Mouse (Mus musculus): ENCODE measurements at regions not wholly inside any gene's neighbourhood (a gene's known extent, or its start where the extent isn't known, plus 50 kb on each side); places are given as distances from the start of the nearest gene placed in this dataset.
A peak's percentile ranks its signal among the peaks of the same experiment; 100 is the strongest.

- Histone ChIP-seq H3K4me1 (ENCODE audit: control insufficient read depth in 2 of 2, insufficient read depth in 2 of 2, low read length in 2 of 2) (peaks cover 3 to 8% of the 10 kb centered on the region in 2 experiments; a peak in 3 of 4 replicates), H3K9me3 (ENCODE audit: control insufficient read depth, low read length) (no peaks in the 10 kb centered on the region), H3K9ac (ENCODE audit: low read length) (no peak overlapping the region), H3K36me3 (ENCODE audit: control insufficient read depth, insufficient read depth, low read length) (no peaks in the 10 kb centered on the region), H3K27me3 (ENCODE audit: control insufficient read depth, insufficient read depth, low read length) (no peaks in the 10 kb centered on the region), H3K27ac (replicated peaks in 1 of 2; ENCODE audit: control insufficient read depth in 1 of 2, insufficient read depth in 1 of 2, low read depth in 2 of 2, low read length in 2 of 2) (no peak overlapping the region), H3K4me2 (ENCODE audit: low read length) (no peak overlapping the region), H3K4me3 (ENCODE audit: control insufficient read depth in 1 of 2, insufficient read depth in 1 of 2, low read depth in 1 of 2, low read length in 2 of 2) (no peak overlapping the region)
- no peak for ATAC-seq (ENCODE audit: insufficient number of reproducible peaks, insufficient read depth, low FRiP score, low read depth)
- 52% methylated on average over 7 of the region's 7 CpGs for WGBS
These were observed 534.7 kb downstream of the Ptprc start for GRCm38 (mm10) chr1:137640848-137641247.

- no peak overlapping the region for H3K27ac ChIP-seq (replicated peaks in 1 of 2; ENCODE audit: control insufficient read depth in 1 of 2, insufficient read depth in 1 of 2, low read depth in 2 of 2, low read length in 2 of 2)
- WGBS: 55% methylated on average over 3 of the region's 3 CpGs
- no peak for ATAC-seq (ENCODE audit: insufficient number of reproducible peaks, insufficient read depth, low FRiP score, low read depth)
- no peaks in the 10 kb centered on the region for H3K36me3 ChIP-seq (ENCODE audit: control insufficient read depth, insufficient read depth, low read length)
- H3K27me3 ChIP-seq (ENCODE audit: control insufficient read depth, insufficient read depth, low read length): no peaks in the 10 kb centered on the region
- H3K4me3 ChIP-seq (ENCODE audit: control insufficient read depth in 1 of 2, insufficient read depth in 1 of 2, low read depth in 1 of 2, low read length in 2 of 2): no peak overlapping the region
- no peak overlapping the region for H3K9ac ChIP-seq (ENCODE audit: low read length)
- H3K4me1 ChIP-seq (ENCODE audit: control insufficient read depth in 2 of 2, insufficient read depth in 2 of 2, low read length in 2 of 2): no peaks in the 10 kb centered on the region
- H3K4me2 ChIP-seq (ENCODE audit: low read length): no peak overlapping the region
- no peaks in the 10 kb centered on the region for H3K9me3 ChIP-seq (ENCODE audit: control insufficient read depth, low read length)
These were observed 538.6 kb downstream of the Ptprc start for GRCm38 (mm10) chr1:137636947-137637346.

- Histone ChIP-seq H3K4me1 (ENCODE audit: control insufficient read depth in 2 of 2, insufficient read depth in 2 of 2, low read length in 2 of 2) (no peaks in the 10 kb centered on the region), H3K4me2 (ENCODE audit: low read length) (no peak overlapping the region), H3K9ac (ENCODE audit: low read length) (no peak overlapping the region), H3K9me3 (ENCODE audit: control insufficient read depth, low read length) (no peaks in the 10 kb centered on the region), H3K27ac (replicated peaks in 1 of 2; ENCODE audit: control insufficient read depth in 1 of 2, insufficient read depth in 1 of 2, low read depth in 2 of 2, low read length in 2 of 2) (no peak overlapping the region), H3K36me3 (ENCODE audit: control insufficient read depth, insufficient read depth, low read length) (no peaks in the 10 kb centered on the region), H3K4me3 (ENCODE audit: control insufficient read depth in 1 of 2, insufficient read depth in 1 of 2, low read depth in 1 of 2, low read length in 2 of 2) (no peak overlapping the region), H3K27me3 (ENCODE audit: control insufficient read depth, insufficient read depth, low read length) (no peaks in the 10 kb centered on the region)
- 77% methylated on average over 3 of the region's 3 CpGs for WGBS
- no peak for ATAC-seq (ENCODE audit: insufficient number of reproducible peaks, insufficient read depth, low FRiP score, low read depth)
These were observed 539.1 kb downstream of the Ptprc start for GRCm38 (mm10) chr1:137636321-137636944.

GRCm38 (mm10) chr1:137635781-137636180, 539.7 kb downstream of the Ptprc start:
- Histone ChIP-seq H3K4me2 (ENCODE audit: low read length) (no peak overlapping the region), H3K27ac (replicated peaks in 1 of 2; ENCODE audit: control insufficient read depth in 1 of 2, insufficient read depth in 1 of 2, low read depth in 2 of 2, low read length in 2 of 2) (no peak overlapping the region), H3K4me1 (ENCODE audit: control insufficient read depth in 2 of 2, insufficient read depth in 2 of 2, low read length in 2 of 2) (no peaks in the 10 kb centered on the region), H3K9me3 (ENCODE audit: control insufficient read depth, low read length) (no peaks in the 10 kb centered on the region), H3K36me3 (ENCODE audit: control insufficient read depth, insufficient read depth, low read length) (no peaks in the 10 kb centered on the region), H3K27me3 (ENCODE audit: control insufficient read depth, insufficient read depth, low read length) (no peaks in the 10 kb centered on the region), H3K4me3 (ENCODE audit: control insufficient read depth in 1 of 2, insufficient read depth in 1 of 2, low read depth in 1 of 2, low read length in 2 of 2) (no peak overlapping the region), H3K9ac (ENCODE audit: low read length) (no peak overlapping the region)
- WGBS: 82% methylated on average over 7 of the region's 7 CpGs
- ATAC-seq (ENCODE audit: insufficient number of reproducible peaks, insufficient read depth, low FRiP score, low read depth): no peak

- Histone ChIP-seq H3K4me3 (ENCODE audit: control insufficient read depth in 1 of 2, insufficient read depth in 1 of 2, low read depth in 1 of 2, low read length in 2 of 2) (no peak overlapping the region), H3K9me3 (ENCODE audit: control insufficient read depth, low read length) (no peaks in the 10 kb centered on the region)
- no peak for ATAC-seq (ENCODE audit: insufficient number of reproducible peaks, insufficient read depth, low FRiP score, low read depth)
These were observed 544.0 kb downstream of the Ptprc start for GRCm38 (mm10) chr1:137631546-137631945.

GRCm38 (mm10) chr1:137620672-137621071, 554.8 kb downstream of the Ptprc start:
- Histone ChIP-seq H3K4me2 (ENCODE audit: low read length) (no peak overlapping the region), H3K4me3 (ENCODE audit: control insufficient read depth in 1 of 2, insufficient read depth in 1 of 2, low read depth in 1 of 2, low read length in 2 of 2) (no peak overlapping the region), H3K9me3 (ENCODE audit: control insufficient read depth, low read length) (no peaks in the 10 kb centered on the region), H3K9ac (ENCODE audit: low read length) (no peak overlapping the region), H3K4me1 (ENCODE audit: control insufficient read depth in 2 of 2, insufficient read depth in 2 of 2, low read length in 2 of 2) (peaks cover 2 to 11% of the 10 kb centered on the region in 2 experiments), H3K36me3 (ENCODE audit: control insufficient read depth, insufficient read depth, low read length) (no peaks in the 10 kb centered on the region), H3K27ac (replicated peaks in 1 of 2; ENCODE audit: control insufficient read depth in 1 of 2, insufficient read depth in 1 of 2, low read depth in 2 of 2, low read length in 2 of 2) (no peak overlapping the region), H3K27me3 (ENCODE audit: control insufficient read depth, insufficient read depth, low read length) (no peaks in the 10 kb centered on the region)
- no peak for ATAC-seq (ENCODE audit: insufficient number of reproducible peaks, insufficient read depth, low FRiP score, low read depth)
- WGBS: 65% methylated on average over 5 of the region's 5 CpGs

More at GRCm38 (mm10) chr1:137631546-137631945, 544.0 kb downstream of the Ptprc start:
- no peak overlapping the region for H3K9ac ChIP-seq (ENCODE audit: low read length)
- no peaks in the 10 kb centered on the region for H3K27me3 ChIP-seq (ENCODE audit: control insufficient read depth, insufficient read depth, low read length)
- H3K4me1 ChIP-seq (ENCODE audit: control insufficient read depth in 2 of 2, insufficient read depth in 2 of 2, low read length in 2 of 2): no peaks in the 10 kb centered on the region
- H3K27ac ChIP-seq (replicated peaks in 1 of 2; ENCODE audit: control insufficient read depth in 1 of 2, insufficient read depth in 1 of 2, low read depth in 2 of 2, low read length in 2 of 2): no peak overlapping the region
- no peaks in the 10 kb centered on the region for H3K36me3 ChIP-seq (ENCODE audit: control insufficient read depth, insufficient read depth, low read length)
- no peak overlapping the region for H3K4me2 ChIP-seq (ENCODE audit: low read length)

GRCm38 (mm10) chr1:137618231-137618630, 557.3 kb downstream of the Ptprc start:
- H3K36me3 ChIP-seq (ENCODE audit: control insufficient read depth, insufficient read depth, low read length): no peaks in the 10 kb centered on the region
- no peaks in the 10 kb centered on the region for H3K9me3 ChIP-seq (ENCODE audit: control insufficient read depth, low read length)
- peaks cover 2 to 11% of the 10 kb centered on the region in 2 experiments for H3K4me1 ChIP-seq (ENCODE audit: control insufficient read depth in 2 of 2, insufficient read depth in 2 of 2, low read length in 2 of 2)
- no peak overlapping the region for H3K4me2 ChIP-seq (ENCODE audit: low read length)
- H3K27ac ChIP-seq (replicated peaks in 1 of 2; ENCODE audit: control insufficient read depth in 1 of 2, insufficient read depth in 1 of 2, low read depth in 2 of 2, low read length in 2 of 2): 0 out of 4 replicates have a peak overlapping the region, but pooled peaks of 1 of the 2 experiments have one; percentile 47
- no peak overlapping the region for H3K4me3 ChIP-seq (ENCODE audit: control insufficient read depth in 1 of 2, insufficient read depth in 1 of 2, low read depth in 1 of 2, low read length in 2 of 2)
- no peak overlapping the region for H3K9ac ChIP-seq (ENCODE audit: low read length)
- 95% methylated on average over 2 of the region's 2 CpGs for WGBS
- no peak for ATAC-seq (ENCODE audit: insufficient number of reproducible peaks, insufficient read depth, low FRiP score, low read depth)
- no peaks in the 10 kb centered on the region for H3K27me3 ChIP-seq (ENCODE audit: control insufficient read depth, insufficient read depth, low read length)

- Histone ChIP-seq H3K27me3 (ENCODE audit: control insufficient read depth, insufficient read depth, low read length) (no peaks in the 10 kb centered on the region), H3K9ac (ENCODE audit: low read length) (no peak overlapping the region), H3K4me1 (ENCODE audit: control insufficient read depth in 2 of 2, insufficient read depth in 2 of 2, low read length in 2 of 2) (peaks cover 2 to 11% of the 10 kb centered on the region in 2 experiments), H3K4me2 (ENCODE audit: low read length) (peak overlapping the region; percentile 18; the same call in 1 of the 2 replicates), H3K4me3 (ENCODE audit: control insufficient read depth in 1 of 2, insufficient read depth in 1 of 2, low read depth in 1 of 2, low read length in 2 of 2) (no peak overlapping the region), H3K36me3 (ENCODE audit: control insufficient read depth, insufficient read depth, low read length) (no peaks in the 10 kb centered on the region), H3K27ac (replicated peaks in 1 of 2; ENCODE audit: control insufficient read depth in 1 of 2, insufficient read depth in 1 of 2, low read depth in 2 of 2, low read length in 2 of 2) (peak overlapping the region in 1 of 2 experiments; percentile 47; a peak in 2 of 4 replicates), H3K9me3 (ENCODE audit: control insufficient read depth, low read length) (no peaks in the 10 kb centered on the region)
- no peak; the same call in 1 of the 2 replicates for ATAC-seq (ENCODE audit: insufficient number of reproducible peaks, insufficient read depth, low FRiP score, low read depth)
- 16% methylated on average over 5 of the region's 5 CpGs for WGBS
These were observed 558.0 kb downstream of the Ptprc start for GRCm38 (mm10) chr1:137617513-137617912.

Measured in heart, embryonic 14.5 days (tissue).